Mouse (Mus musculus): ENCODE measurements at regions not wholly inside any gene's neighbourhood (a gene's known extent, or its start where the extent isn't known, plus 50 kb on each side); places are given as distances from the start of the nearest gene placed in this dataset.

DNA sequence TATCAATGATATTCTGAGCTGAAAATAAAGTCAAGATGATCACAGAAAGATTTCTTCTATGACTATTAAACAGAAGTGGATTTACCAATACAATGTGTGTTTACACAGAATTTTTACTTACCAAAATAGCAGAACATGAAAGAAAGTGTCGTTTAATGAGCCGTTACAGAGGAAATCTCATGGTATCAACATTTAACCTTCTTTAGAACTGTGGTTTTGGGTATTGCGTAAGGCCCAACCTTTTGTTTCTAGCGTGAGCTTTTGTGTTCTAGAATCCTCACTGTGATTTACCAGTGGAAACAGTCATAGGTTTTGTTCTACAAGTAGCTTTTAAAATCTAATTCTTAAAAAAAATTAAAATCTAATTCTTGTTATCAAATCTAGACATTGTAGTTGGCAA, 200.0 kb upstream of the Zwint start:
- TF ChIP-seq POLR2A (IDR thresholded peaks at IDR 0.05; ENCODE audit: borderline replicate concordance, insufficient read depth, low read length): no peak
- no peak for TF ChIP-seq CTCF (IDR thresholded peaks at IDR 0.05; ENCODE audit: borderline replicate concordance, insufficient read depth, low read depth, low read length)

Measured in cerebellum, adult 2 months (tissue).